7 mouse cellular contexts compared by ENCODE assay signal in the genomic region with DNA sequence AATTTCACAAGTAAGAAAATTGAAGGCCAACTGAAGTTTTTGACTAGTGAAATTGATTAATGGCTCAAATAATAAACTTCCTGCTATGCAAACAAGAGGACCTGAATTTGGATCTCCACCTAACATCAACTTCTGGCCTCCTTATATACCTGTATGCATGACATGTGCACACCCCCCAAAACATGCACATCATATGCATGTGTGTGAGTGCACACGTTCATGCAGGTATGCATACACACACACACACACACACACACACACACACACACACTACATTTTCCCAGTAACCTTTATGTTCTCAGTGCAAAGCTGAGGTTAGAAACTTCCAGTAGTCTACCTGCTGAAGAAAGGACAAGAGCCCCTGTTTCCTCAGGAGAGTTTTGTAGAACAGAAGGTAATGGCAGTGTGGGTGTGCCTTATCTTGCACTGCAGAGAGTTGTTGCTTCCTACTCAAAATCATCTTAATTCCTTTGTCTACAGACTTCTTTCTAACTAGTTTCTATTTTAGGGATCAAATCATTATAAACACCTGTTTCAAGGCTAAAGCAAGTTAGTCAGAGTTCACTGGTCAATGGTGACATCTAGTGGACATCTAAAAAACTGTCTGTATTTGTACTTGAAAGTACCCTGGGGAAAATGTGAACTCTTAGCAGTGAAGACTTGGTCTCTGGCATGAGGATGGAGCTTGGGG.
DNase-seq lines count a peak whose midpoint lies in the region; ATAC-seq and TF ChIP-seq lines count a peak whose summit lies in the region.

No protein-coding gene starts in this region.

- no peak overlapping the region for H3K9ac ChIP-seq in limb, embryonic 11.5 days (ENCODE audit: low read length)
- no peak overlapping the region for H3K9ac ChIP-seq in lung, postnatal 0 days (replicated peaks; ENCODE audit: low read depth)

- ATAC-seq in limb, embryonic 11.5 days (ENCODE audit: insufficient number of reproducible peaks, low FRiP score, low TSS enrichment, low read depth): 0 out of 2 replicates have a peak, but pooled peaks have one; percentile 9
- ATAC-seq in lung, postnatal 0 days: no peak

- no peak overlapping the region for H3K4me2 ChIP-seq in limb, embryonic 11.5 days (ENCODE audit: low read depth, severe bottlenecking)
- H3K4me2 ChIP-seq in lung, postnatal 0 days (replicated peaks; ENCODE audit: low read depth, low read length): no peak overlapping the region

- WGBS in limb, embryonic 11.5 days: 70% methylated on average over 1 of the region's 1 CpGs
- whole genome bisulfite sequencing in limb, embryonic 10.5 days: 91% methylated on average over 1 of the region's 1 CpGs
- 56% methylated on average over 1 of the region's 1 CpGs for WGBS in lung, postnatal 0 days

- H3K9me3 ChIP-seq in limb, embryonic 11.5 days (ENCODE audit: control insufficient read depth, low read length): no peaks in the 10 kb centered on the region
- no peaks in the 10 kb centered on the region for H3K9me3 ChIP-seq in limb, embryonic 10.5 days (replicated peaks)
- H3K9me3 ChIP-seq in lung, postnatal 0 days (ENCODE audit: low read length): no peaks in the 10 kb centered on the region

- no peaks in the 10 kb centered on the region for H3K36me3 ChIP-seq in limb, embryonic 11.5 days (ENCODE audit: control insufficient read depth, insufficient read depth, low read length)
- no peaks in the 10 kb centered on the region for H3K36me3 ChIP-seq in limb, embryonic 10.5 days
- H3K36me3 ChIP-seq in lung, postnatal 0 days (ENCODE audit: insufficient read depth, low read length): no peaks in the 10 kb centered on the region

- no peak for TF ChIP-seq EP300 in lung, postnatal 0 days (IDR thresholded peaks at IDR 0.05)

- DNase-seq in limb, embryonic 11.5 days (ENCODE audit: low spot score): no peak
- no peak for DNase-seq in limb, embryonic 10.5 days (ENCODE audit: low spot score)
- peak; percentile 9 for DNase-seq in WW6 (ENCODE audit: low read depth, low spot score)
- peak; percentile 71 for DNase-seq in embryo, embryonic 11 days
- peak; percentile 58 for DNase-seq in lung, postnatal 0 days (ENCODE audit: low spot score)
- DNase-seq in spleen, adult 18-20 months: no peak
- DNase-seq in thymus, postnatal 25 days: no peak

- no peaks in the 10 kb centered on the region for H3K27me3 ChIP-seq in limb, embryonic 11.5 days (ENCODE audit: control insufficient read depth, insufficient read depth, low read length)
- H3K27me3 ChIP-seq in limb, embryonic 10.5 days (ENCODE audit: low read depth, poor library complexity, severe bottlenecking): no peaks in the 10 kb centered on the region
- no peaks in the 10 kb centered on the region for H3K27me3 ChIP-seq in lung, postnatal 0 days (replicated peaks; ENCODE audit: insufficient read depth, low read length)

- peak; percentile 61 for TF ChIP-seq CTCF in lung, postnatal 0 days (IDR thresholded peaks at IDR 0.05)

- no peaks in the 10 kb centered on the region for H3K4me1 ChIP-seq in limb, embryonic 11.5 days (ENCODE audit: control insufficient read depth, insufficient read depth, low read length)
- H3K4me1 ChIP-seq in limb, embryonic 10.5 days: no peaks in the 10 kb centered on the region
- H3K4me1 ChIP-seq in lung, postnatal 0 days (ENCODE audit: insufficient read depth, low read depth, low read length): no peaks in the 10 kb centered on the region

- no peak overlapping the region for H3K27ac ChIP-seq in limb, embryonic 11.5 days (replicated peaks; ENCODE audit: low read depth, low read length)
- H3K27ac ChIP-seq in limb, embryonic 10.5 days: no peak overlapping the region
- H3K27ac ChIP-seq in lung, postnatal 0 days (ENCODE audit: low read length): no peak overlapping the region

- H3K4me3 ChIP-seq in limb, embryonic 11.5 days (ENCODE audit: low read depth, low read length): no peak overlapping the region
- H3K4me3 ChIP-seq in limb, embryonic 10.5 days: no peak overlapping the region
- H3K4me3 ChIP-seq in lung, postnatal 0 days (ENCODE audit: low read depth, low read length): no peak overlapping the region

Comparison
In these comparisons a context has a peak if more than half of its experiments do, and no peak if none do; other contexts are left out.
1. DNase-seq: peak in WW6 (single experiment), embryo, embryonic 11 days (single experiment) and lung, postnatal 0 days (single experiment); none in limb, embryonic 11.5 days (single experiment), limb, embryonic 10.5 days (single experiment), spleen, adult 18-20 months (0 of 2) and thymus, postnatal 25 days (single experiment).